Mouse (Mus musculus): Measurements from ENCODE around the gene Mx1. TPM values are rescaled to one million over a fixed set of nuclear protein-coding genes. Genes with fewer than 3 reads are reported as not detected.

The Mx1 gene
- 0.14 TPM in 1 of 2 replicates, not detected in the other for polyA plus RNA-seq (2015; fragmentation: Nextera tagmentation; extraction: Ambion mirVana)

- no peak for ATAC-seq (ENCODE audit: low FRiP score)
- no peak within 1 kb of the TSS for H3K9ac ChIP-seq
- H3K4me2 ChIP-seq = no peak within 1 kb of the TSS
- no peaks in the 10 kb centered on the region for H3K27me3 ChIP-seq
- H3K9me3 ChIP-seq = no peaks in the 10 kb centered on the region
- 26% methylated on average over 4 of the region's 4 CpGs for WGBS
- no peak within 1 kb of the TSS for H3K27ac ChIP-seq
- H3K4me3 ChIP-seq = no peak within 1 kb of the TSS
- 0 out of 2 replicates have a peak, but pooled peaks cover 6% of the 10 kb centered on the region for H3K4me1 ChIP-seq (replicated peaks)
- H3K36me3 ChIP-seq = no peaks in the 10 kb centered on the region
Measured at GRCm38 (mm10) chr16:97462481-97463181, at the start of gene Mx1. Gene Mx1, minus strand, starts transcription at chr16:97462907.

DNA sequence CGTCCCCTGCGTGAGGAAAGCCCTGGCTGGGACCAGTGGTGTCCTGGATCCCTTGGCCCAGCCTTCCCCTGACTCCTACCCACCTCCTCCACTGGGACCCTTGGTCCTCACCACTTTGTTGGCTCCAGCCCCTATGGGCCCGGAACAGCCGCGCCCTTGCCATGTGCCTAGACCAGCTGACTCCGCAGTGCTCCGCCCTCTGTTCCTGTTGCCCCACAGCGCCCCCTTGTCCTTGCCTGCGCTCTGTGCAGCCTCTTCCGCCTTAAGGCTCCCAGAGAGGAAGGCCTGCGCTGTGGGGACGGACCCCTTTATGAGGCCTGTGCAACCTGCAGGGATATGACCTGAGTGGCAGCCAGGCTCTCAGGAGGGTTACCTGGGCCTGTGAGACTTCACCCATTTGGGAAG is 49.6 kb upstream of the Mx1 start:
- no peak overlapping the region for H3K4me3 ChIP-seq
- H3K9ac ChIP-seq = no peak overlapping the region
- no peaks in the 10 kb centered on the region for H3K27me3 ChIP-seq
- no peaks in the 10 kb centered on the region for H3K9me3 ChIP-seq
- no peak overlapping the region for H3K27ac ChIP-seq
- no peaks in the 10 kb centered on the region for H3K36me3 ChIP-seq
- 94% methylated on average over 11 of the region's 12 CpGs for WGBS
- no peaks in the 10 kb centered on the region for H3K4me1 ChIP-seq (replicated peaks)
- no peak for ATAC-seq (ENCODE audit: low FRiP score)
- H3K4me2 ChIP-seq = no peak overlapping the region

DNA sequence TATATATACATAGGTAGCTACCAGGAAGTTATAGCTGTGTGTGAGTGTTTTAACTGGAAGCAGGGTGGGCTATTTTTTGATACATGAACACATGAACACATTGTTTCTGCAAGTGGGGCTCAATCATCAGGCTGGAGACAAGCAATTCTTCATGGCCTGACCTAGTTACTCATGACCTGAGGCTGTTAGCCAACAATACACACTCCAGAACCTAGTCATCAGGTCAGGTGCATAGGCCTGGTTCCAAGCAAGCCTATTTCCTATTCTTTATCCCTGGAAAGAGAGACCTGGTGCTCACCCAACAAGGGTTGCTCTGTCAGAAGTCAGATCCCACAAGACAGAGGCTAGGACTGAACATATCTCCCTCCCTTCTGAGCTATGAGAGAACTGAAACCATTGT is 48.8 kb upstream of the Mx1 start:
- ATAC-seq (ENCODE audit: low FRiP score) = no peak
- Histone ChIP-seq H3K4me1 (replicated peaks) (no peaks in the 10 kb centered on the region), H3K4me3 (no peak overlapping the region), H3K36me3 (no peaks in the 10 kb centered on the region), H3K27ac (no peak overlapping the region), H3K9ac (no peak overlapping the region), H3K27me3 (no peaks in the 10 kb centered on the region), H3K9me3 (no peaks in the 10 kb centered on the region), H3K4me2 (no peak overlapping the region)

GRCm38 (mm10) chr16:97510849-97511248 is 48.1 kb upstream of the Mx1 start:
- H3K36me3 ChIP-seq = no peaks in the 10 kb centered on the region
- no peak for ATAC-seq (ENCODE audit: low FRiP score)
- no peak overlapping the region for H3K27ac ChIP-seq
- WGBS = 76% methylated on average over 5 of the region's 5 CpGs
- H3K27me3 ChIP-seq = no peaks in the 10 kb centered on the region
- H3K4me1 ChIP-seq (replicated peaks) = no peaks in the 10 kb centered on the region
- no peak overlapping the region for H3K4me3 ChIP-seq
- H3K9me3 ChIP-seq = no peaks in the 10 kb centered on the region
- H3K9ac ChIP-seq = no peak overlapping the region
- H3K4me2 ChIP-seq = no peak overlapping the region

GRCm38 (mm10) chr16:97507783-97508182 is 45.1 kb upstream of the Mx1 start:
- H3K9ac ChIP-seq = no peak overlapping the region
- H3K4me3 ChIP-seq = no peak overlapping the region
- ATAC-seq (ENCODE audit: low FRiP score) = no peak
- no peak overlapping the region for H3K27ac ChIP-seq
- no peaks in the 10 kb centered on the region for H3K4me1 ChIP-seq (replicated peaks)
- H3K27me3 ChIP-seq = no peaks in the 10 kb centered on the region
- H3K4me2 ChIP-seq = no peak overlapping the region
- H3K36me3 ChIP-seq = no peaks in the 10 kb centered on the region
- H3K9me3 ChIP-seq = no peaks in the 10 kb centered on the region

- WGBS = 85% methylated on average over 3 of the region's 3 CpGs
- H3K36me3 ChIP-seq = no peaks in the 10 kb centered on the region
- H3K9me3 ChIP-seq = no peaks in the 10 kb centered on the region
- ATAC-seq (ENCODE audit: low FRiP score) = no peak
- no peak overlapping the region for H3K9ac ChIP-seq
- H3K27ac ChIP-seq = no peak overlapping the region
- H3K4me1 ChIP-seq (replicated peaks) = no peaks in the 10 kb centered on the region
- H3K27me3 ChIP-seq = no peaks in the 10 kb centered on the region
- H3K4me2 ChIP-seq = no peak overlapping the region
- no peak overlapping the region for H3K4me3 ChIP-seq
Measured at GRCm38 (mm10) chr16:97504793-97505192, 42.1 kb upstream of the Mx1 start.

DNA sequence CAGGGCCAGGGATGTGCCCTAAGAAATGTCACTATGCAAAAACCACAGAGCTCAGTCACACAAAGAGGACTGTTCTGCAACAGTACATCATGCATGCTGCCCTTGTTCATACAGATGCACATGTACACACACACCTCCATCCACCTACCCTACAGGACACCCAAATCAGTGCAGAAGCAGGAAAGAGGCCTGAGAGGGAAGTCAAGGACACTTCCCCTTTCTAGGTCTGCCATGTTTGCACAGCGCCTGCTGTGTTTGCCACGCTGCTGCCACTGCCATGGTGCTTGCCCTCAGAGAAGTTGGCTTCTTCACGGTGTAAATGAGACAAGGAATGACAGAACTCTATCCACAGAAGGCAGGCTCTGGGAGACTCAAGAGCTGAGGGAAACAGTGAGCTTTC is 41.1 kb upstream of the Mx1 start:
- WGBS = 83% methylated on average over 3 of the region's 3 CpGs
- H3K36me3 ChIP-seq = no peaks in the 10 kb centered on the region
- no peak overlapping the region for H3K9ac ChIP-seq
- H3K9me3 ChIP-seq = no peaks in the 10 kb centered on the region
- no peak for ATAC-seq (ENCODE audit: low FRiP score)
- no peak overlapping the region for H3K4me2 ChIP-seq
- no peaks in the 10 kb centered on the region for H3K27me3 ChIP-seq
- H3K4me3 ChIP-seq = no peak overlapping the region
- H3K4me1 ChIP-seq (replicated peaks) = no peaks in the 10 kb centered on the region
- no peak overlapping the region for H3K27ac ChIP-seq

- H3K4me2 ChIP-seq = no peak overlapping the region
- WGBS = 94% methylated on average over 7 of the region's 7 CpGs
- H3K27ac ChIP-seq = no peak overlapping the region
- ATAC-seq (ENCODE audit: low FRiP score) = no peak
- H3K9ac ChIP-seq = no peak overlapping the region
- no peaks in the 10 kb centered on the region for H3K27me3 ChIP-seq
- no peak overlapping the region for H3K4me3 ChIP-seq
- H3K36me3 ChIP-seq = no peaks in the 10 kb centered on the region
- H3K4me1 ChIP-seq (replicated peaks) = no peaks in the 10 kb centered on the region
- H3K9me3 ChIP-seq = no peaks in the 10 kb centered on the region
Measured at GRCm38 (mm10) chr16:97500901-97501300, 38.2 kb upstream of the Mx1 start.

DNA sequence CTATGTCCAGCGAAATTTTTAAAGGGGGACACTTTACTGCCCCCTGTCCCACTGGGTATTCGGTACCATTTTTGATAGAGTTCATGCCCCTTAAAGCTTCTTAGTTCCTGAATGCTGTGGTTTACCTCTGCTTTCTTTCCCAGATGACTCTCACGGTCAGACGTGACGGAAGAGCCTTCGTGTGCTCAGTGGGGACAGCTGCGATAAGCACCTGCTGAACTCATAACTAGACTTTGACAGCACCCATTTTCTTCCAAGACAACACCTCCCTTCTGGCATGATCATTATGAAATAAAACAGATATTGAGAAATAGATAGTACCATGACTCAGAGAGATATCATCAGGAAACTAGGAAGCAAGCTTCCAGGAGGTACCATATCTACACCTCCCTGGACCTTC is 36.7 kb upstream of the Mx1 start:
- Histone ChIP-seq H3K4me1 (replicated peaks) (no peaks in the 10 kb centered on the region), H3K9ac (no peak overlapping the region), H3K27me3 (no peaks in the 10 kb centered on the region), H3K27ac (no peak overlapping the region), H3K36me3 (no peaks in the 10 kb centered on the region), H3K9me3 (no peaks in the 10 kb centered on the region), H3K4me3 (no peak overlapping the region), H3K4me2 (no peak overlapping the region)
- ATAC-seq (ENCODE audit: low FRiP score) = no peak
- WGBS = 93% methylated on average over 7 of the region's 7 CpGs

- no peak for ATAC-seq (ENCODE audit: low FRiP score)
- 98% methylated on average over 3 of the region's 3 CpGs for WGBS
- Histone ChIP-seq H3K9ac (no peak overlapping the region), H3K4me2 (no peak overlapping the region), H3K36me3 (no peaks in the 10 kb centered on the region), H3K4me1 (replicated peaks) (no peaks in the 10 kb centered on the region), H3K4me3 (no peak overlapping the region), H3K27ac (no peak overlapping the region), H3K9me3 (no peaks in the 10 kb centered on the region), H3K27me3 (no peaks in the 10 kb centered on the region)
Measured at GRCm38 (mm10) chr16:97498139-97498538, 35.4 kb upstream of the Mx1 start.

DNA sequence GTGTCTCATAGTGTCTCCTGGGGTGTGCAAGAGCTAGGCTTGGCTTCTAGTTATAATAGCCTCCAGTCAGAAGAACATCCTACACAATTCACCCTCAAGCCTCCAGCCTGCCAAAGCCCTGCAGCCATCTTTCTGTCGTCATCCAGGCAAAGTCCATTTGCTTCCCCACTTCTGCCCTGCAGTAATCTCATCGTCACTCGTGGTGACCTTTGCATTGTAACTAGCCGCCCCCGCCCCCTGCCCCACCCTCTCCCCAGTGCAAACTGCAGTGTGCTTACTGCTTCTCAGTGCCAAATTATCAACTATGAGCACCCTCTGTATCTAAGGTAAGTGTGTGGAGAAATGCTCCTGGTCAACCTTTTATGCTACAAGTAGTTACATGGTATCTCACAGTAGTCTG is 35.0 kb upstream of the Mx1 start:
- Histone ChIP-seq H3K9me3 (no peaks in the 10 kb centered on the region), H3K36me3 (no peaks in the 10 kb centered on the region), H3K4me2 (no peak overlapping the region), H3K4me3 (no peak overlapping the region), H3K27ac (no peak overlapping the region), H3K9ac (no peak overlapping the region), H3K4me1 (replicated peaks) (no peaks in the 10 kb centered on the region), H3K27me3 (no peaks in the 10 kb centered on the region)
- 65% methylated on average over 5 of the region's 5 CpGs for WGBS
- no peak for ATAC-seq (ENCODE audit: low FRiP score)

- Histone ChIP-seq H3K27me3 (no peaks in the 10 kb centered on the region), H3K9me3 (no peaks in the 10 kb centered on the region), H3K9ac (no peak overlapping the region), H3K27ac (no peak overlapping the region), H3K4me3 (no peak overlapping the region), H3K4me1 (replicated peaks) (no peaks in the 10 kb centered on the region), H3K36me3 (no peaks in the 10 kb centered on the region), H3K4me2 (no peak overlapping the region)
- no peak for ATAC-seq (ENCODE audit: low FRiP score)
- 38% methylated on average over 3 of the region's 3 CpGs for WGBS
Measured at GRCm38 (mm10) chr16:97496026-97496425, 33.3 kb upstream of the Mx1 start.

DNA sequence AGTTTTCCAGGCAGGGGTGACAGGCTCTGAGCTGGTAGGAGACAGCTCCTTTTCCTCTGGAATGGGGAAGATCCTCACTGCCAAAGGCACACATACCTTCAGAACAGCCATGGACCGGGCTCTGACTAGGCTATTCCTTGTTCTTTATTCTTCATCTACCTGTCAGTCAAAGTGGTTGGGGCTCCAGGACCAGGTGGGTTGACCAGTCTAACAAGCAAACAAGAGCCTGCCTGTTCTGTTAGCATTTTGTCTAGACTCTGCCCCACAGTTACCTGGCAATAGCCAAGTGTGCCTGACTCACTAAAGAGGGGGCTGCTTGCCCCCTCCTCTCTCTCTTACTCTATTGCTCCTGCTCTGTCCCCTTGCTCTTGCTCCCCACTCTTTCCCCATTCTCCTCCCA is 29.7 kb upstream of the Mx1 start:
- Histone ChIP-seq H3K4me1 (replicated peaks) (no peaks in the 10 kb centered on the region), H3K27me3 (0 out of 2 replicates have a peak, but pooled peaks cover 2% of the 10 kb centered on the region), H3K4me3 (no peak overlapping the region), H3K9me3 (no peaks in the 10 kb centered on the region), H3K9ac (no peak overlapping the region), H3K36me3 (no peaks in the 10 kb centered on the region), H3K27ac (no peak overlapping the region), H3K4me2 (no peak overlapping the region)
- WGBS = 91% methylated on average over 1 of the region's 1 CpGs
- ATAC-seq (ENCODE audit: low FRiP score) = no peak

Measured in hindbrain, embryonic 13.5 days (tissue).